Mouse (Mus musculus) CH12.LX (cell line): Measurements from ENCODE around the gene Lrrfip1. TPM values are rescaled to one million over a fixed set of nuclear protein-coding genes. Genes with fewer than 3 reads are reported as not detected.

ENCODE experiments used
- DNase-seq: peaks from one replicate; pipeline ENCODE4 v3.0.0-alpha.2; 2013; ENCODE audit errors: extremely low read depth
- H3K27ac ChIP-seq: 2 replicates; pipeline ENCODE4 v1.5.1; 2012; ENCODE audit warnings: low read depth, mild to moderate bottlenecking, control low read depth, moderate library complexity; ENCODE audit not compliant: insufficient read depth
- H3K27me3 ChIP-seq: replicated peaks from 2 replicates; pipeline ENCODE3; 2012; ENCODE audit warnings: inconsistent platforms
- H3K36me3 ChIP-seq, 2 experiments: replicated peaks in 1 of 2; 2 replicates each; pipeline versions ENCODE3 to v1.6.1; 2012; ENCODE audit warnings: inconsistent platforms in 1 of 2, low read length in 1 of 2, mild to moderate bottlenecking in 1 of 2, mixed read lengths in 1 of 2, moderate library complexity in 1 of 2; ENCODE audit not compliant: control insufficient read depth in 1 of 2, insufficient read depth in 1 of 2
- H3K4me1 ChIP-seq, 2 experiments: 2 replicates each; pipeline ENCODE4 v1.6.1; 2012; ENCODE audit warnings: inconsistent platforms in 1 of 2, moderate library complexity in 1 of 2; ENCODE audit not compliant: insufficient read depth in 2 of 2, control insufficient read depth in 1 of 2
- H3K4me2 ChIP-seq: 2 replicates; pipeline ENCODE4 v1.6.1; 2012; ENCODE audit warnings: low read depth, mild to moderate bottlenecking, control low read depth; ENCODE audit not compliant: poor library complexity, insufficient read depth, severe bottlenecking
- H3K4me3 ChIP-seq, 3 experiments: fragments of 150-350 bp in 1 of 3; sonication (generic) in 1 of 3; replicated peaks in 1 of 3; 2 replicates each; pipeline versions ENCODE3 to v1.5.1; 2011 to 2012; ENCODE audit warnings: low read depth in 2 of 3, low read length in 2 of 3, mild to moderate bottlenecking in 2 of 3, moderate library complexity in 2 of 3, control low read depth in 1 of 3, improper control_type of control experiment in 1 of 3, inconsistent platforms in 1 of 3, mixed read lengths in 1 of 3; ENCODE audit not compliant: poor library complexity in 1 of 3
- H3K79me2 ChIP-seq: replicated peaks from 2 replicates; pipeline ENCODE4 v1.6.1; 2012; ENCODE audit warnings: mild to moderate bottlenecking, moderate library complexity; ENCODE audit not compliant: control insufficient read depth, poor library complexity, insufficient read depth, severe bottlenecking; ENCODE audit errors: extremely low read depth
- H3K9ac ChIP-seq: 2 replicates; pipeline ENCODE4 v1.6.1; 2012; ENCODE audit warnings: low read depth, mild to moderate bottlenecking, control low read depth, moderate library complexity; ENCODE audit not compliant: insufficient read depth
- H3K9me3 ChIP-seq: replicated peaks from 2 replicates; pipeline ENCODE3; 2012; ENCODE audit warnings: low read length, inconsistent platforms, mixed read lengths
- CTCF ChIP-seq, 2 experiments: IDR thresholded peaks in 1 of 2; conservative IDR thresholded peaks in 1 of 2; 2 replicates each; pipeline ENCODE4 v1.5.1; 2011 to 2012; ENCODE audit warnings: low read depth in 2 of 2, low read length in 2 of 2, improper control_type of control experiment in 1 of 2, inconsistent platforms in 1 of 2, mild to moderate bottlenecking in 1 of 2, moderate library complexity in 1 of 2
- ETS1 ChIP-seq: conservative IDR thresholded peaks from 2 replicates; pipeline ENCODE4 v1.6.1; 2012; ENCODE audit warnings: low read depth, mild to moderate bottlenecking, inconsistent platforms, low read length, improper control_type of control experiment, moderate library complexity
- JUND ChIP-seq: conservative IDR thresholded peaks from 2 replicates; pipeline ENCODE4 v1.6.1; 2011; ENCODE audit warnings: low read depth, low read length, improper control_type of control experiment
- MAFK ChIP-seq: IDR thresholded peaks from 2 replicates; pipeline ENCODE4 v1.6.1; 2011; ENCODE audit warnings: low read length, improper control_type of control experiment; ENCODE audit not compliant: insufficient replicate concordance
- MYC ChIP-seq: IDR thresholded peaks from 2 replicates; pipeline ENCODE4 v1.6.1; 2011; ENCODE audit warnings: low read depth, mild to moderate bottlenecking, improper control_type of control experiment, low read length
- PAX5 ChIP-seq: IDR thresholded peaks from 2 replicates; pipeline ENCODE4 v1.6.1; 2012; ENCODE audit warnings: low read length, inconsistent platforms, mixed read lengths
- RAD21 ChIP-seq: IDR thresholded peaks from 2 replicates; pipeline ENCODE4 v1.6.1; 2011; ENCODE audit warnings: low read depth, mild to moderate bottlenecking, low read length, improper control_type of control experiment, moderate library complexity
- SMC3 ChIP-seq: IDR thresholded peaks from 2 replicates; pipeline ENCODE4 v1.6.1; 2011; ENCODE audit warnings: low read depth, low read length, improper control_type of control experiment
- UBTF ChIP-seq: IDR thresholded peaks from 2 replicates; pipeline ENCODE4 v1.6.1; 2012; ENCODE audit warnings: low read depth, mild to moderate bottlenecking, inconsistent platforms, low read length, improper control_type of control experiment, moderate library complexity
- USF1 ChIP-seq: IDR thresholded peaks from 2 replicates; pipeline ENCODE4 v1.6.1; 2014; ENCODE audit warnings: low read depth, mild to moderate bottlenecking, inconsistent platforms, low read length, improper control_type of control experiment
- dilution Hi-C: fragments of 300-500 bp; cut with MboI; formaldehyde crosslinking; loops from 2 replicates; pipeline ENCODE4 v1.14.3; 2020; ENCODE audit warnings: low sequenced_read_pairs; ENCODE audit not compliant: extremely low pct_unique_long_range_greater_than_20kb, extremely low pct_ligation_motif_present
- in situ Hi-C: fragments of 300-500 bp; cut with MboI; formaldehyde crosslinking; loops from 3 replicates; pipeline ENCODE4 v1.14.3; 2019; ENCODE audit warnings: low sequenced_read_pairs, low pct_ligation_motif_present, low pct_unique_long_range_greater_than_20kb, mixed read lengths
- polyA plus RNA-seq: library from polyadenylated mRNA; unstranded; fragments of >175 nt; gene quantifications from 2 replicates; pipeline ENCODE4 v1.2.1, GENCODE M21; 2012; ENCODE audit warnings: low read depth; ENCODE audit not compliant: insufficient read length
- total RNA-seq, 2 experiments: library from RNA; depleted of rRNA; stranded (reverse); fragments of 300-350 nt in 1 of 2; fragments of >200 nt in 1 of 2; gene quantifications; 2 replicates each; pipeline ENCODE4 v1.2.3; 2012 to 2014

Gene Lrrfip1
- total and polyA plus RNA-seq, 3 experiments: 17.2 to 30.5 (median 19.1) TPM

- dilution Hi-C loops: no loop called here
- TF ChIP-seq MYC (no peak), USF1 (no peak)
- TF ChIP-seq, all 38 proteins: peak for 0
- DNase-seq: no peak
- no peaks in the 10 kb centered on the region for H3K79me2 ChIP-seq
- peaks cover 2 to 12% of the 10 kb centered on the region in 2 experiments; a peak in 2 of 4 replicates for H3K4me1 ChIP-seq
- H3K36me3 ChIP-seq: peaks cover 33 to 81% of the 10 kb centered on the region in 2 experiments
- H3K4me3 ChIP-seq: no peak overlapping the region
- no peaks in the 10 kb centered on the region for H3K9me3 ChIP-seq
- H3K27ac ChIP-seq: no peak overlapping the region
- no peak overlapping the region for H3K4me2 ChIP-seq
- H3K27me3 ChIP-seq: no peaks in the 10 kb centered on the region
- no peak overlapping the region for H3K9ac ChIP-seq
- in situ Hi-C loops: loop anchor here (5.0 kb wide), 1 partner anchor 130 kb away; no protein-coding TSS in a partner anchor
Measured at GRCm38 (mm10) chr1:91101709-91102440, 103.3 kb downstream of the Lrrfip1 start.

GRCm38 (mm10) chr1:91103366-91103983, 104.9 kb downstream of the Lrrfip1 start:
- H3K27ac ChIP-seq: no peak overlapping the region
- H3K4me1 ChIP-seq: peaks cover 2 to 4% of the 10 kb centered on the region in 2 experiments; a peak in 2 of 4 replicates
- in situ Hi-C loops (loop anchor here (5.0 kb wide), 1 partner anchor 131 kb away; no protein-coding TSS in a partner anchor), dilution Hi-C loops (no loop called here)
- DNase-seq: no peak
- H3K9me3 ChIP-seq: no peaks in the 10 kb centered on the region
- H3K4me2 ChIP-seq: no peak overlapping the region
- no peaks in the 10 kb centered on the region for H3K27me3 ChIP-seq
- H3K36me3 ChIP-seq: peaks cover 45 to 88% of the 10 kb centered on the region in 2 experiments
- H3K9ac ChIP-seq: no peak overlapping the region
- no peak overlapping the region for H3K4me3 ChIP-seq
- TF ChIP-seq MAFK: no peak
- no peak for TF ChIP-seq JUND
- no peak for TF ChIP-seq PAX5
- TF ChIP-seq, all 38 proteins: peak for 0
- H3K79me2 ChIP-seq: no peaks in the 10 kb centered on the region

GRCm38 (mm10) chr1:91107548-91107947, 109.0 kb downstream of the Lrrfip1 start:
- Histone ChIP-seq H3K27ac (no peak overlapping the region), H3K27me3 (no peaks in the 10 kb centered on the region), H3K4me1 (no peaks in the 10 kb centered on the region), H3K9ac (no peak overlapping the region), H3K9me3 (no peaks in the 10 kb centered on the region), H3K4me3 (no peak overlapping the region), H3K36me3 (peaks cover 56 to 95% of the 10 kb centered on the region in 2 experiments), H3K79me2 (no peaks in the 10 kb centered on the region), H3K4me2 (no peak overlapping the region)
- dilution Hi-C loops (no loop called here), in situ Hi-C loops (no loop called here)
- peak; percentile 6 for DNase-seq
- TF ChIP-seq UBTF (no peak), ETS1 (no peak), SMC3 (peak; percentile 38), CTCF (conservative IDR thresholded peaks at IDR 0.05 in 1 of 2, IDR thresholded peaks at IDR 0.05 in 1 of 2; ENCODE audit: low read depth in 2 of 2, low read length in 2 of 2) (peak in 1 of 2 experiments; percentile 53; a peak in 2 of 4 replicates), PAX5 (no peak), RAD21 (peak; percentile 45)
